Mouse (Mus musculus): Measurements from ENCODE around the gene Pdilt.

GRCm38 (mm10) chr7:119490041-119490780 lies 33.1 kb downstream of the Pdilt start:
- TF ChIP-seq EP300 (IDR thresholded peaks at IDR 0.05; ENCODE audit: low read depth), result no peak
- no peak for TF ChIP-seq CTCF (IDR thresholded peaks at IDR 0.05; ENCODE audit: low read depth)

All from heart, postnatal 0 days (tissue).